Mouse (Mus musculus) liver, adult 2 months (tissue): ENCODE data around the gene Cdh22.

Experiments used
- CTCF ChIP-seq: fragments of 200-500 bp; IDR thresholded peaks from 2 replicates; pipeline ENCODE4 v1.5.1; 2011; ENCODE audit warnings: low read depth, low read length, control low read depth
- POLR2A ChIP-seq: fragments of 200-500 bp; IDR thresholded peaks from 2 replicates; pipeline ENCODE4 v1.6.1; 2011; ENCODE audit warnings: low read length, control low read depth; ENCODE audit not compliant: insufficient read depth; ENCODE audit errors: extremely low read depth

GRCm38 (mm10) chr2:165078605-165079004, 156.0 kb downstream of the Cdh22 start:
- TF ChIP-seq CTCF, result no peak
- no peak for TF ChIP-seq POLR2A
